Mouse (Mus musculus) neural tube, embryonic 13.5 days (tissue): Measurements from ENCODE around the gene Fahd1. TPM values are rescaled to one million over a fixed set of nuclear protein-coding genes. Genes with fewer than 3 reads are reported as not detected.

Experiments used
- ATAC-seq: fragments of 200-750 bp; cut with Nextera tagmentation; 2 replicates; pipeline ENCODE4 v1.8.0; 2017; ENCODE audit warnings: low read depth, mild to moderate bottlenecking, moderate TSS enrichment, moderate library complexity
- H3K27ac ChIP-seq: fragments of 300-500 bp; sonication (generic); replicated peaks from 2 replicates; pipeline ENCODE4 v1.5.1; 2015; ENCODE audit warnings: moderate library complexity, mild to moderate bottlenecking, inconsistent platforms
- H3K27me3 ChIP-seq: fragments of 300-500 bp; sonication (generic); 2 replicates; pipeline ENCODE4 v1.6.1; 2015; ENCODE audit warnings: mild to moderate bottlenecking, inconsistent platforms
- H3K36me3 ChIP-seq: fragments of 300-500 bp; sonication (generic); 2 replicates; pipeline ENCODE4 v1.6.1; 2015; ENCODE audit warnings: mild to moderate bottlenecking, inconsistent platforms
- H3K4me1 ChIP-seq: fragments of 300-500 bp; sonication (generic); replicated peaks from 2 replicates; pipeline ENCODE4 v1.6.1; 2015; ENCODE audit warnings: inconsistent platforms
- H3K4me2 ChIP-seq: fragments of 300-500 bp; sonication (generic); 2 replicates; pipeline ENCODE4 v1.6.1; 2015; ENCODE audit warnings: inconsistent platforms, mild to moderate bottlenecking, moderate library complexity
- H3K4me3 ChIP-seq: fragments of 300-500 bp; sonication (generic); 2 replicates; pipeline ENCODE4 v1.5.1; 2015; ENCODE audit warnings: mild to moderate bottlenecking, inconsistent platforms
- H3K9ac ChIP-seq: fragments of 300-500 bp; sonication (generic); 2 replicates; pipeline ENCODE4 v1.6.1; 2015; ENCODE audit warnings: moderate library complexity, mild to moderate bottlenecking, inconsistent platforms
- H3K9me3 ChIP-seq: fragments of 300-500 bp; sonication (generic); 2 replicates; pipeline ENCODE4 v1.6.1; 2016; ENCODE audit warnings: inconsistent platforms
- WGBS: fragments of 180-500 bp; shearing (Covaris S2); methylation state at CpG from one replicate; pipeline ENCODE4 v1.1.7; 2015; 5-methylcytosine and 5-hydroxymethylcytosine counted together
- polyA plus RNA-seq: library from polyadenylated mRNA; unstranded; fragments of >200 nt; fragmentation: Nextera tagmentation; extraction: Ambion mirVana; gene quantifications from 2 replicates; pipeline ENCODE4 v1.2.1, GENCODE M21; 2015

Gene Fahd1
- polyA plus RNA-seq, 1 experiment from 2014 or later, result 22.3 TPM

DNA sequence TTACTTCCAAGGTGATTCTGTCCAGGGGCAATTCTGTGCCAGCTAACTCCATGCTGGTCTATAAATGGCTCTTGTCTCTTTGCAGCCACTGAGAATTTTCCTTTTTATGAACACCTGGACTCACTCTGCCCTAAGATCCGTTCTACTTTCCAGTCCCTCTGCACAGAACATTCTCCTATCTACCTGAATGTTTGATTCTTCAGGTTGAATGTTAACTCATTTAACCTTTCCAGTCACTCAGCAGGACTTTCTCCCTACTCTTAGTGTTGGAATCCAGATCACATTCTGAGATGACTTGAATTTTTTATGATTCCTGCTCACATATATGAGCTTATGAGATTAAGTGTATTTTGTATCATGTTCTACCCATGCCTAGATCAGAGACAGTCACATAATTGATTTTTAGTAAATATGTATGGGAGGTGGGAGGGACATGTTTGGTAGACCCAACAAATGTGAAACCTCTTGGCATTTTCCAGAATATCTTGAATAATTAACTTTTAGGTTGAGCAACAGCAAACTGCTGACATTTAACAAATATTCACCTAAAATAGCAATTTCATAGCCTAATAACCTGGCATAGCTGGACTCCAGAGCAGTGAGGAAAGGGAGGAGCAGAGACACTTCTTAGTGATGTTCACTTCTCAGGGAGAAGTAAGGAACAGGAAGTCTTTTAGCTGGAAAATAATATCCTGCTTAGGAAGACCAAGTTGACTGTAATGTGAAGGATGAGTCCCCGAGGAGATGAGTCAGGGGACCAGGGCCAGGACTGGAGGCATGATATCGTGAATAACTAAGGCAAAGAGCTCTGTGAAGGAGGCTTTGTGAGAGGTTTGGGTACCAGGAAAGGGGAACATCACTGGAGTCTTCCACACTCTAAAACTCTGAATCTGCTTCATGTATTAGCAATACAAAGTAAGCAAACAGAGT, 28.5 kb downstream of the Fahd1 start:
- Histone ChIP-seq H3K9ac (no peak overlapping the region), H3K4me2 (no peak overlapping the region), H3K4me3 (no peak overlapping the region), H3K36me3 (no peaks in the 10 kb centered on the region), H3K27me3 (peaks cover 30% of the 10 kb centered on the region; the same call in 1 of the 2 replicates), H3K4me1 (no peaks in the 10 kb centered on the region), H3K27ac (no peak overlapping the region), H3K9me3 (no peaks in the 10 kb centered on the region)
- 55% methylated on average over 3 of the region's 3 CpGs for WGBS
- ATAC-seq, result no peak

DNA sequence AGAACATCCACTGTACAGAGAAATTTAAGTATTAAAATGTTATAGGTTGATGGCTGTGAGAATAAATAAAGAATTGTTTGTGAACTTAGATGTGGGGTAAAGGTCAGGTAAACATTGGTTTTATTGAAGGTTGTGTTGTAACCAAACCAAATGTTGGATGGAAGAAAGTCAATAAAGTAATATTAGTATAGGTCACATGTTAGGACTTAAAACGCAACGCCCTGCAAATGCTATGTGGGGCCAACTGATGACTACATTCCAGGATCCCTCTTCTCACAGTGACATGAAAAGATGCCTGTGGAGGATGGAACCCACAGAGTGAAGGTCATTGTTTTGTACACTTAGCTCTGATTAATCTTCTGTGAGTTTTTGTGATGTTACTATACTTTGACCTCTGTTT, 30.7 kb downstream of the Fahd1 start:
- WGBS, result 78% methylated on average over 2 of the region's 2 CpGs
- Histone ChIP-seq H3K9me3 (no peaks in the 10 kb centered on the region), H3K9ac (no peak overlapping the region), H3K36me3 (no peaks in the 10 kb centered on the region), H3K4me3 (no peak overlapping the region), H3K4me1 (no peaks in the 10 kb centered on the region), H3K27ac (no peak overlapping the region), H3K27me3 (peaks cover 17% of the 10 kb centered on the region; the same call in 1 of the 2 replicates), H3K4me2 (no peak overlapping the region)
- ATAC-seq, result no peak

DNA sequence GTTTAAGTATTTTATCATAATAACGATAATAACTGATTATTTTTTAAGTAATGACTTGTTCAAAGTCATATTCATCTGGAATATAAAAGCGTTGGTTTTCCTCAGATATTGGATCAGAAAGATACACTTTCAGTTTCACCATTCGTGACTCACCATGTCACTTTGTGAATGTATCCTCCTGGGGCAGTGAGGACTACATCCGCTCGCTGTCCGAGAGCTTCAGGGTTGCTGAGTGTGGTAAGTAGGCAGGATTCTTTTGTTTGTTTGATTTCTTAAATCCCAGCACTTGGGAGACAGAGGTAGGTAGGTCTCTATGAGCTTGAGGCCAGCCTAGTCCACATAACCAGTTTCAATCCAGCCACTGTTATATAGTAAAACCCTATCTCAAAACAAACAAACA, 32.0 kb downstream of the Fahd1 start:
- H3K4me2 ChIP-seq, result no peak overlapping the region
- peaks cover 16% of the 10 kb centered on the region; the same call in 1 of the 2 replicates for H3K27me3 ChIP-seq
- no peak overlapping the region for H3K9ac ChIP-seq
- H3K36me3 ChIP-seq, result no peaks in the 10 kb centered on the region
- H3K4me3 ChIP-seq, result no peak overlapping the region
- no peak overlapping the region for H3K27ac ChIP-seq
- ATAC-seq, result no peak
- no peaks in the 10 kb centered on the region for H3K4me1 ChIP-seq
- WGBS, result 60% methylated on average over 6 of the region's 6 CpGs
- H3K9me3 ChIP-seq, result no peaks in the 10 kb centered on the region

DNA sequence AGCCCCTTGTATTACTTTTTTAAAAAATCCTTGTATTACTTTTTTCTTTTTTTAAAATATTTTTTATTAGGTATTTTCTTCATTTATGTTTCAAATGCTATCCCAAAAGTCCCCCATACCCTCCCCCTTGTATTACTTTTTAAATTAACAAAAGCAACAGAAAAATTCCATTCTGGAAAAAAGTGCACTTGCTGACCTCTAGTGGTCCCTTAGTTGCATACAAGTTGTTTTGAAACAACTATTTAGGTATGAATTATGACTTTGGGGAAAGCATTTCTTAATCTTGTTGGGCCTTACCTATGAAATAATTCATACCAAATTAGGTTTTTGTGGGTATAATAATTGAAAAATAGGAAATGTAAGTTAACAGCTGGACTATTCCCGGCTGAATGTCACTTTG, 32.7 kb downstream of the Fahd1 start:
- Histone ChIP-seq H3K27ac (no peak overlapping the region), H3K4me3 (no peak overlapping the region), H3K4me2 (no peak overlapping the region), H3K36me3 (no peaks in the 10 kb centered on the region), H3K27me3 (peaks cover 16% of the 10 kb centered on the region; the same call in 1 of the 2 replicates), H3K9ac (no peak overlapping the region), H3K9me3 (no peaks in the 10 kb centered on the region), H3K4me1 (no peaks in the 10 kb centered on the region)
- no peak for ATAC-seq
- 47% methylated on average over 1 of the region's 1 CpGs for WGBS

DNA sequence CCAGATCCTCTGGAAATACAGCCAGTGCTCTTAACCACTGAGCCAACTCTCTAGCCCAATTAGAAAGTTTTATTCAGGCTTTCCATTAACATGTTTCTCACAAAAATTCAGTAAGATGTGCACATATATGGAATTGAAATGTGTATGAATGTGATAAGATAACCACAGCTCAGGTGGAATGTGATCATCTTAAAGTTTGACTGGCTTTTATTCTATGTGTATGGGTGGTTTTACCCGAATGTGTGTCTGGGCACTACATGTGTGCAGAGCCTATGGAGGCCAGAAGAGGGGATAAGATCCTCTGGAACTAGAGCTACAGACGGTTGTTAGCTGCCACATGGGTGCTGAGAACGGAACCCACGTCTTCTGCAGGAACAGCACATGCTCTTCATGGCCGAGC, 34.9 kb downstream of the Fahd1 start:
- Histone ChIP-seq H3K4me1 (no peaks in the 10 kb centered on the region), H3K9ac (no peak overlapping the region), H3K4me3 (no peak overlapping the region), H3K4me2 (no peak overlapping the region), H3K27ac (no peak overlapping the region), H3K27me3 (0 out of 2 replicates have a peak, but pooled peaks cover 3% of the 10 kb centered on the region), H3K9me3 (no peaks in the 10 kb centered on the region), H3K36me3 (no peaks in the 10 kb centered on the region)
- no peak for ATAC-seq
- WGBS, result 81% methylated on average over 5 of the region's 5 CpGs

DNA sequence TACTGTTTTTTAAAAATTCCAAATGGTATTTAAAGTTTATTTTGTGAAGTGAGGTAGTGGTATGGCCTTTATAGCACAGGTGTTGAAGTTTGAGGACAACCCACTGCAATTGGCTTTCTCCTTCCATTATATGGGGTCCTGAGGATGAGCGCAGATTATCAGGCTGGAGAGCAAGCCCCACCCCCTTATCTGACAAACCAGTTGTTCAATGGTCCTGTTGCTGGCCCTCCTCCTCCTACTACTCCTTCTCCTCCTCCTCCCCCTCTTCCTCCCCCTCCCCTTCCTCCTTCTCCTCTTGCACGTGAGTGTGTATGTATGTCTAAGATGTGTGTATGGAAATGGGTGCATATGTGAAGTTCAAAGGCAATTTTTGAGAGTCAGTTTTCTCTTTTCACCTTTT, 37.9 kb downstream of the Fahd1 start:
- Histone ChIP-seq H3K4me1 (no peaks in the 10 kb centered on the region), H3K9me3 (no peaks in the 10 kb centered on the region), H3K4me2 (no peak overlapping the region), H3K27ac (no peak overlapping the region), H3K9ac (no peak overlapping the region), H3K27me3 (peaks cover 17% of the 10 kb centered on the region), H3K4me3 (no peak overlapping the region), H3K36me3 (no peaks in the 10 kb centered on the region)
- 32% methylated on average over 2 of the region's 2 CpGs for WGBS
- no peak for ATAC-seq

DNA sequence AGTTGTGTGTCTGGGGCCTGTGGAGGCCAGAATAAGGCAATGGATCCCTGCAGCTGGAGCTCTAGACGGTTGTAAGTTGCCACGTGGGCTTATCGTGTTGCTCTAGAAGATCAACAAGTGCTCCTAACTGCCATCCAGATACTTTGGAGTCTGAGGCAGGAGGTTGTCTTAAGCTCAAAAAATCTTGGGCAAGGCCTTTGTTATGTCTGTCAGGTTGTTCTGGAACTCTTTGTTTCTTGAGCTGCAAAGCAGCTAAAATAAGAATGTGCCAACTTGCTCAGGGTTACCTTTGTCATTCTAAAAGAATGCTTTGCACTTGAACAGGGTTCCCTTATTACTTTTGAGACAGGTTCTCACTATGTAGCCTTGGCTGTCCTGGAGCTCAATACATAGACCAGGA, 39.0 kb downstream of the Fahd1 start:
- H3K9ac ChIP-seq, result no peak overlapping the region
- peaks cover 26% of the 10 kb centered on the region for H3K27me3 ChIP-seq
- H3K4me1 ChIP-seq, result no peaks in the 10 kb centered on the region
- H3K36me3 ChIP-seq, result no peaks in the 10 kb centered on the region
- 87% methylated on average over 3 of the region's 3 CpGs for WGBS
- no peak overlapping the region for H3K4me3 ChIP-seq
- no peak overlapping the region for H3K4me2 ChIP-seq
- no peak for ATAC-seq
- H3K9me3 ChIP-seq, result no peaks in the 10 kb centered on the region
- H3K27ac ChIP-seq, result no peak overlapping the region

DNA sequence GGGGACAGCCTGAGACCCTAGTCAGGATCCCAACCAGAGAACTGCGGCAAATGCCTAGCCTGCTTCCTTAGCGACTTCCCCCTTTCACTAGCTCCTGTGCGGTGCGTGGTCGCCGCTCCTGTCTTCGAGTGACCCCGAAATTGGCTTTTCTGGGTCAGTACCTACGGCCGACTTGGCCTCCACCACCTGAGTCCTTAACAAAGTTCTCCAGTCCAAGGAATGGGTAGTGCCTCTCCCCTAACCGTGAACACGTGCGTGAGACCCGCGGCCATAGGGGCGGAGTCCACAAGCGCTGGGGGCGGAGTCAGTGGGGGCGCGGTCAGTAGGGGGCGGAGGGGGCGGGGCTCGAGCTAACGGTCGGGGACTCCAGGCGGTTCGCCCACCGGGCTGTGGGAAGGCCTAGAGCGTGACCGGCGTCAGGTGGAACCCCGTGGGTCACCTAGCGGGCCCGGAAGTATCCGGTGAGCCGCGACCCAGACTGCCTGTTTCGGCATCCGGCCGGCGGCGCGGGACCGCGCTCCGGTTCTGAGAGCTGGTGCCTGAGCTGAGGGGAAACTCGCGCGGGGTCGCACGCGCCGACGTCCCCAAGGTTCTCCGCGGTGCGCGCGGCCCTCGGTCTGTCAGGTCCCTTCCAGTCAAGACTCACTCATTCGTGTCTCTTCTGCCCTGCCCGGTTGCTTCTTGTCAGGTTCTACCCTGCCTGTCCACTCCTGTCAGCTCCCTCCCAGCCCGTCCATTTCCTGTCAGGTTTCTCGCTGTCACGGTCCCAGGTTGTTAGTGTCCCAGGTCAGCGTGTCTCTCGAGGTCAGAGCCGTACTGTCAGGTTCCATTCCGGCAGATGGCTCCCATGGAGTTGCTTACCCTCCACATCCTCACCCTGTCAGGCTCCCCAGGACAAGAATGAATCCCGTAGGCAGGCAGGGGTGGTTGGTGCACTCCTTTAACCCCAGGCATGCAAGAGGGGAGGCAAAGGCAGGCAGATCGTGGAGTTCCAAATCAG, 45.9 kb downstream of the Fahd1 start, which contains the start of gene Meiob:
TSS of gene Meiob (plus strand) at position 338 of the 1,000 bp plus-strand sequence.
- peaks cover 60% of the 10 kb centered on the region for H3K27me3 ChIP-seq
- H3K36me3 ChIP-seq, result no peaks in the 10 kb centered on the region
- ATAC-seq, result peak; percentile 84
- no peaks in the 10 kb centered on the region for H3K9me3 ChIP-seq
- H3K27ac ChIP-seq, result no peak within 1 kb of the TSS
- H3K4me1 ChIP-seq, result peaks cover 11% of the 10 kb centered on the region
- H3K4me2 ChIP-seq, result peak within 1 kb of the TSS; percentile 84
- peak within 1 kb of the TSS; percentile 60 for H3K4me3 ChIP-seq
- WGBS, result under 1% methylated on average over 71 of the region's 71 CpGs
- H3K9ac ChIP-seq, result peak within 1 kb of the TSS; percentile 65

DNA sequence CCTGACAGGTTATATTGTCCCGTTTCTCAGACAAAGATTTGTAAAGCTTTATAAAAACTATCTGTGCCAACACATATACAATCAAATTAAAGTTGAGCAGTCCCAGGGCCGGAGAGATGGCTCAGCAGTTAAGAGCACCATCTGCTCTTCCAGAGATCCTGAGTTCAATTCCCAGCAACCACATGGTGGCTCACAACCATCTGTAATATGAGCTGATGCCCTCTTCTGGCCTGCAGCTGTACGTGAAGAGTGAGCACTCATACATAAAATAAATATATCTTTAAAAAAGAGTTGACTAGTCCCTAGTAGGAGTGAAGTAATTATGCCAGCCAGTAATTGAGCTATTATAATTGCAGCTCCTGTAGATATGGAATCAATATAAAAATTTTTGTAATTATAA, 49.6 kb downstream of the Fahd1 start:
- WGBS, result 47% methylated on average over 3 of the region's 3 CpGs
- no peak overlapping the region for H3K9ac ChIP-seq

DNA sequence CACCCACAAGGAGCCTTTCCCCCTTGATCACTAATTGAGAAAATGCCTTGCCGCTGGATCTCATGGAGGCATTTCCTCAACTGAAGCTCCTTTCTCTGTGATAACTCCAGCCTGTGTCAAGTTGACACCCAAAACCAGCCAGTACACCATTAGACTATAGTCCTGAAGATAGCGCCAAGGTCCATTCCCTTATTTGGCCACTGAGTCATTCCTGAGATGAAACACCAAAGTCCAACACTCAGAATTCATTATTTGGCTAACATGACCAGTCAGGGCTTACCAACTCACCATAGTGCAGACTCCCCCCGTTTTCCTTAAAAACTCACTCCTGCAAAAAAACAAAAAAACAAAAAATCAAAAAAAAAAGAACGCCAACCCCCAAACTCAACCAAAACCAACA, 50.7 kb downstream of the Fahd1 start:
- WGBS, result 88% methylated on average over 4 of the region's 4 CpGs
- Histone ChIP-seq H3K27ac (no peak overlapping the region), H3K4me2 (no peak overlapping the region), H3K27me3 (peaks cover 31% of the 10 kb centered on the region), H3K9ac (no peak overlapping the region), H3K9me3 (no peaks in the 10 kb centered on the region), H3K36me3 (no peaks in the 10 kb centered on the region), H3K4me1 (peaks cover 9% of the 10 kb centered on the region), H3K4me3 (no peak overlapping the region)
- no peak for ATAC-seq

More for the DNA sequence above, 49.6 kb downstream of the Fahd1 start:
- Histone ChIP-seq H3K27ac (no peak overlapping the region), H3K4me2 (no peak overlapping the region), H3K4me3 (no peak overlapping the region), H3K36me3 (no peaks in the 10 kb centered on the region), H3K27me3 (peaks cover 41% of the 10 kb centered on the region), H3K4me1 (peaks cover 11% of the 10 kb centered on the region), H3K9me3 (no peaks in the 10 kb centered on the region)
- no peak for ATAC-seq
